Mouse (Mus musculus) embryonic facial prominence, embryonic 14.5 days (tissue): ENCODE data around the gene Lrfn3. TPM values are rescaled to one million over a fixed set of nuclear protein-coding genes. Genes with fewer than 3 reads are reported as not detected.

Experiments used
- ATAC-seq: fragments of 200-750 bp; cut with Nextera tagmentation; 2 replicates; pipeline ENCODE4 v1.8.0; 2017; ENCODE audit warnings: low read depth, moderate number of reproducible peaks, moderate TSS enrichment
- DNase-seq: peaks from one replicate; pipeline ENCODE4 v3.0.0-alpha.2; 2015; ENCODE audit warnings: low spot score
- H3K27ac ChIP-seq: fragments of 300-500 bp; sonication (generic); replicated peaks from 2 replicates; pipeline ENCODE4 v1.5.1; 2014; ENCODE audit warnings: low read depth, mild to moderate bottlenecking, low read length, moderate library complexity
- H3K27me3 ChIP-seq: fragments of 300-500 bp; sonication (generic); replicated peaks from 2 replicates; pipeline ENCODE4 v1.6.1; 2014; ENCODE audit warnings: low read length; ENCODE audit not compliant: control insufficient read depth, insufficient read depth
- H3K36me3 ChIP-seq: fragments of 300-500 bp; sonication (generic); 2 replicates; pipeline ENCODE4 v1.6.1; 2014; ENCODE audit warnings: low read length, mixed read lengths; ENCODE audit not compliant: control insufficient read depth, insufficient read depth
- H3K4me1 ChIP-seq: fragments of 300-500 bp; sonication (generic); 2 replicates; pipeline ENCODE4 v1.6.1; 2014; ENCODE audit warnings: antibody characterized with exemption, low read length; ENCODE audit not compliant: control insufficient read depth, insufficient read depth
- H3K4me2 ChIP-seq: fragments of 300-500 bp; sonication (generic); 2 replicates; pipeline ENCODE4 v1.6.1; 2014; ENCODE audit warnings: low read depth, mild to moderate bottlenecking, low read length, moderate library complexity, mixed read lengths
- H3K4me3 ChIP-seq: fragments of 300-500 bp; sonication (generic); 2 replicates; pipeline ENCODE4 v1.5.1; 2014; ENCODE audit warnings: low read depth, mild to moderate bottlenecking, low read length
- H3K9ac ChIP-seq: fragments of 300-500 bp; sonication (generic); 2 replicates; pipeline ENCODE4 v1.6.1; 2014; ENCODE audit warnings: low read depth, mild to moderate bottlenecking, low read length, moderate library complexity, mixed read lengths
- H3K9me3 ChIP-seq: fragments of 300-500 bp; sonication (generic); 2 replicates; pipeline ENCODE4 v1.6.1; 2016; ENCODE audit warnings: low read length; ENCODE audit not compliant: control insufficient read depth
- WGBS: fragments of 180-500 bp; shearing (Covaris S2); extraction: QIAGEN DNeasy Blood & Tissue Kit; methylation state at CpG from one replicate; pipeline ENCODE4 v1.1.7; 2014; 5-methylcytosine and 5-hydroxymethylcytosine counted together
- polyA plus RNA-seq: library from polyadenylated mRNA; unstranded; fragments of >200 nt; fragmentation: Nextera tagmentation; extraction: Ambion mirVana; gene quantifications from 2 replicates; pipeline ENCODE4 v1.2.1, GENCODE M21; 2014

Gene Lrfn3
- polyA plus RNA-seq, 1 experiment from 2014 or later = 4.2 TPM

GRCm38 (mm10) chr7:30358378-30359186, 4.0 kb downstream of the Lrfn3 start:
- DNase-seq = no peak
- WGBS = 57% methylated on average over 7 of the region's 7 CpGs
- Histone ChIP-seq H3K27ac (no peak overlapping the region), H3K36me3 (peaks cover 21% of the 10 kb centered on the region), H3K9me3 (no peaks in the 10 kb centered on the region), H3K9ac (no peak overlapping the region), H3K4me2 (no peak overlapping the region), H3K4me1 (peaks cover 13% of the 10 kb centered on the region; the same call in 1 of the 2 replicates), H3K4me3 (no peak overlapping the region), H3K27me3 (no peaks in the 10 kb centered on the region)
- ATAC-seq = no peak

GRCm38 (mm10) chr7:30354059-30354458, 8.5 kb downstream of the Lrfn3 start:
- WGBS = 69% methylated on average over 4 of the region's 4 CpGs
- ATAC-seq = no peak
- no peak overlapping the region for H3K9ac ChIP-seq
- no peak overlapping the region for H3K4me2 ChIP-seq
- DNase-seq = no peak
- peaks cover 8% of the 10 kb centered on the region for H3K36me3 ChIP-seq
- H3K4me3 ChIP-seq = no peak overlapping the region
- no peaks in the 10 kb centered on the region for H3K4me1 ChIP-seq
- H3K27me3 ChIP-seq = no peaks in the 10 kb centered on the region
- H3K27ac ChIP-seq = no peak overlapping the region
- no peaks in the 10 kb centered on the region for H3K9me3 ChIP-seq

GRCm38 (mm10) chr7:30353279-30353822, 9.2 kb downstream of the Lrfn3 start:
- Histone ChIP-seq H3K4me2 (no peak overlapping the region), H3K9ac (no peak overlapping the region), H3K9me3 (no peaks in the 10 kb centered on the region), H3K36me3 (peaks cover 8% of the 10 kb centered on the region), H3K4me3 (no peak overlapping the region), H3K27me3 (peaks cover 2% of the 10 kb centered on the region; the same call in 1 of the 2 replicates), H3K27ac (no peak overlapping the region), H3K4me1 (no peaks in the 10 kb centered on the region)
- DNase-seq (peak; percentile 49), ATAC-seq (peak; percentile 74)
- 13% methylated on average over 6 of the region's 6 CpGs for WGBS

DNA sequence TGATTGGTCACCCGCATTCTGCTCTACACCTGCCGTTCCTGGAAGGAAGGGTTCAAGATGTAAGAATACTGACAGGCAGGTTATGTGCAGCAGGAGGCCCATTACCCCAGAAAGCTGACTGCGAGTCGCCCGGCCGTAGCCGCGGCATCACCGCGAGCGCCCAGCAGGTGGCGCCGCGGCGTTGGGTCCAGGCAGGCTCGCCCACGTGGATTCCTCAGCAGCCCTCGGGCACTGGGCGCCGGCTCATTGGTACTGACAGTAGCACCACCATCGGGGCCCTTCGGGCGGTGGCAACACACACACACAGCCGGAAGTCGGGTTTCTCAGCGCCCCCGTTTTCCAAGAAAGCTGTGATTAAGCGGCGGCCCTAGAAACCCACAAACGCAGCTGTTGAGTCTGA, 14.7 kb downstream of the Lrfn3 start:
- Histone ChIP-seq H3K4me3 (0 out of 2 replicates have a peak overlapping the region, but pooled peaks have one; percentile 6), H3K4me2 (peak overlapping the region; percentile 21; the same call in 1 of the 2 replicates), H3K9me3 (no peaks in the 10 kb centered on the region), H3K27ac (no peak overlapping the region), H3K9ac (no peak overlapping the region), H3K4me1 (no peaks in the 10 kb centered on the region), H3K27me3 (peaks cover 16% of the 10 kb centered on the region), H3K36me3 (no peaks in the 10 kb centered on the region)
- peak; percentile 56 for DNase-seq
- ATAC-seq = no peak
- WGBS = 3% methylated on average over 29 of the region's 30 CpGs

GRCm38 (mm10) chr7:30346635-30347379, 15.8 kb downstream of the Lrfn3 start:
- ATAC-seq (no peak), DNase-seq (peak; percentile 86)
- WGBS = 27% methylated on average over 21 of the region's 21 CpGs

GRCm38 (mm10) chr7:30339432-30340109, 23.0 kb downstream of the Lrfn3 start:
- Histone ChIP-seq H3K9ac (no peak overlapping the region), H3K27me3 (peaks cover 6% of the 10 kb centered on the region), H3K9me3 (no peaks in the 10 kb centered on the region), H3K36me3 (no peaks in the 10 kb centered on the region), H3K4me2 (no peak overlapping the region), H3K4me3 (no peak overlapping the region), H3K4me1 (no peaks in the 10 kb centered on the region), H3K27ac (no peak overlapping the region)
- 71% methylated on average over 5 of the region's 5 CpGs for WGBS
- no peak for DNase-seq
- ATAC-seq = no peak

More at GRCm38 (mm10) chr7:30346635-30347379, 15.8 kb downstream of the Lrfn3 start:
- no peak overlapping the region for H3K4me3 ChIP-seq
- H3K4me1 ChIP-seq = no peaks in the 10 kb centered on the region
- peaks cover 16% of the 10 kb centered on the region for H3K27me3 ChIP-seq
- no peaks in the 10 kb centered on the region for H3K36me3 ChIP-seq
- H3K9ac ChIP-seq = no peak overlapping the region
- H3K27ac ChIP-seq = no peak overlapping the region
- no peaks in the 10 kb centered on the region for H3K9me3 ChIP-seq
- H3K4me2 ChIP-seq = no peak overlapping the region

DNA sequence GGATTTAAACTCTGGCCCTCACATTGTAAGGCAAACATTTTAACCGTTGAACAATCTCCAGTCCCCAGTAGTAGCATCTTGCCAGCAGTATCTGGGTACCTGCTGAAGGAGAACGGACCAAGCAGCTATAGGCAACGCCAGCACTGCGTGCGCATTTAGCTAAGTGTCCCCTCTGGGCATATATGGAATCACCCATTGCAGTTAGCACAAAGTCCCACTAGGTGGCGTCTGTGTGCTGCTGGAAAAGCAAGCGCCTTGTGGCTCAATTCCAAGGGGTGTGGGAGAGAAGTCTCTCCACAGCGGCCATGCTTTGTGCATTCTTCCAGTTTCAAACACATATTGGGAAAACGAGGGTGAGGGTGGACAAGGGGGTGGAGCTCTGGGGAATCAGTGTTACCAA, 26.2 kb downstream of the Lrfn3 start:
- Histone ChIP-seq H3K27ac (no peak overlapping the region), H3K4me2 (no peak overlapping the region), H3K27me3 (peaks cover 6% of the 10 kb centered on the region), H3K4me1 (peaks cover 8% of the 10 kb centered on the region; the same call in 1 of the 2 replicates), H3K9me3 (no peaks in the 10 kb centered on the region), H3K9ac (no peak overlapping the region), H3K36me3 (no peaks in the 10 kb centered on the region), H3K4me3 (no peak overlapping the region)
- DNase-seq (peak; percentile 93), ATAC-seq (peak; percentile 9; the same call in 1 of the 2 replicates)
- 5% methylated on average over 9 of the region's 9 CpGs for WGBS

- no peak overlapping the region for H3K4me3 ChIP-seq
- WGBS = 79% methylated on average over 6 of the region's 6 CpGs
- H3K9ac ChIP-seq = no peak overlapping the region
- no peak overlapping the region for H3K4me2 ChIP-seq
- H3K36me3 ChIP-seq = no peaks in the 10 kb centered on the region
- peaks cover 8% of the 10 kb centered on the region; the same call in 1 of the 2 replicates for H3K4me1 ChIP-seq
- no peak overlapping the region for H3K27ac ChIP-seq
- H3K9me3 ChIP-seq = no peaks in the 10 kb centered on the region
- DNase-seq (no peak), ATAC-seq (no peak)
- peaks cover 6% of the 10 kb centered on the region for H3K27me3 ChIP-seq
Measured at GRCm38 (mm10) chr7:30335688-30336087, 26.9 kb downstream of the Lrfn3 start.
